Mouse (Mus musculus): ENCODE results near the gene Ccser1. TPM values are rescaled to one million over a fixed set of nuclear protein-coding genes. Genes with fewer than 3 reads are reported as not detected.

Ccser1 gene
- polyA plus RNA-seq, 1 experiment = not detected

DNA sequence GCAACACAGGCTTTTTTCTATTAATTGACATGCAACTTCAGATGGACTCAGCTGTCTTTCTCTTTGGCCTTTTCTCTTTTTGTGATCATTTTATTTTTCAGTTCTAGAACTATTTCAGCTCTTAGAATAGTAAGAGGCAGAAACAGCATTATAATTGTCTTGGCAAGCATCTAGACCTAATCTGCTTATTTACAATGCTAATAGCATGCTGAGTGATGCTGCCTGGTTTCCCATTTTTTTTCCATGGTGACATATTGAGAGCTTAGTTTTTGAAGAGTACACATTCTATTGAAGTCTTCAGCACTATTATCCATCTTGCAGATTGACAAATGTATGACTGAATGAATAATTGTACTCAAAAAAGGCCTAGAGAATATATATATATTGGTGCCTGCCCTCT, 401.6 kb downstream of the Ccser1 start:
- Histone ChIP-seq H3K4me3 (ENCODE audit: insufficient read depth, low read depth, low read length) (no peak overlapping the region), H3K4me1 (ENCODE audit: control insufficient read depth, insufficient read depth, low read length) (no peaks in the 10 kb centered on the region), H3K27ac (ENCODE audit: insufficient read depth, low read depth, low read length) (no peak overlapping the region)
- TF ChIP-seq POLR2A (IDR thresholded peaks at IDR 0.05; ENCODE audit: insufficient read depth, low read depth, low read length) = no peak
- no peak for TF ChIP-seq CTCF (IDR thresholded peaks at IDR 0.05; ENCODE audit: insufficient read depth, low read depth, low read length)

DNA sequence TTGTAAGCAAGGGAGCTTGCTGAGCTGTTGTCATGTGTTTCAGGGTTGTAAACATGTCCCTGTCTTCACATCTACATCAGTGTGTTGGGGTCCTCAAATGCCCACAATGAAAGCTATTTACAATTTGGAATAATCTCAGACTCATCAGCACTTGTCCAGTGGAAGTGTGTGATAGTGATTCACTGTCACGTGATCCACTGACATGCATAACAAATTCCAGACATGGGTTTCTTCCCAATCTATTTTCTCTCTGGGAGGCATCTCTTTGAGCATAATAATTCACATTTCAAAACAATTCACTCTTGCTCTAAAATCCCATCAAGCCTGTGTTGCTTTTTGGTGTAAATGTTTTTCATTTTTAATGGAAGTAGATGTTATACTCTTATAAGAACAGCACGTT, 408.9 kb downstream of the Ccser1 start:
- TF ChIP-seq POLR2A (IDR thresholded peaks at IDR 0.05; ENCODE audit: insufficient read depth, low read depth, low read length) (no peak), CTCF (IDR thresholded peaks at IDR 0.05; ENCODE audit: insufficient read depth, low read depth, low read length) (no peak)
- Histone ChIP-seq H3K27ac (ENCODE audit: insufficient read depth, low read depth, low read length) (no peak overlapping the region), H3K4me1 (ENCODE audit: control insufficient read depth, insufficient read depth, low read length) (no peaks in the 10 kb centered on the region), H3K4me3 (ENCODE audit: insufficient read depth, low read depth, low read length) (no peak overlapping the region)
- 93% methylated on average over 2 of the region's 2 CpGs for WGBS

DNA sequence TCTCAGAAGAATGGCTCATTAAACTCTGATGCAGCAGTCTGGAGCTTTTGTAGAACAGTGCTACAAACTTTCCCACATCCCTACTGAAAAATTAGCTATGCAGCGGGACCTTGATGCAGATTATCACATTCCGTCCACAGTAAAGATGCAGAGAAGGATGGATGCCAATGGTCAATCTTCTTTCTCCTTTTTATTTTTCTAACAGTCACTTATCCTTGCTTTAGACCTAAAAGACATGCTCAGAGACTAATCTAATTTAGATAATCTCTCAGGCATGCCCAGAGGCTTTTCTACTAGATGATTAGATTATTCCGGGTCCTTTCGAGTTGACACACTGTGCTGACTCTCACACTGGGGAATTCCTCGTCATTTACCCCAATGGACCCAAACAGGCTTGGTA, 421.8 kb downstream of the Ccser1 start:
- no peak for TF ChIP-seq POLR2A (IDR thresholded peaks at IDR 0.05; ENCODE audit: insufficient read depth, low read depth, low read length)
- no peak for TF ChIP-seq CTCF (IDR thresholded peaks at IDR 0.05; ENCODE audit: insufficient read depth, low read depth, low read length)
- WGBS = 63% methylated on average over 5 of the region's 5 CpGs
- Histone ChIP-seq H3K27ac (ENCODE audit: insufficient read depth, low read depth, low read length) (no peak overlapping the region), H3K4me3 (ENCODE audit: insufficient read depth, low read depth, low read length) (no peak overlapping the region), H3K4me1 (ENCODE audit: control insufficient read depth, insufficient read depth, low read length) (no peaks in the 10 kb centered on the region)

DNA sequence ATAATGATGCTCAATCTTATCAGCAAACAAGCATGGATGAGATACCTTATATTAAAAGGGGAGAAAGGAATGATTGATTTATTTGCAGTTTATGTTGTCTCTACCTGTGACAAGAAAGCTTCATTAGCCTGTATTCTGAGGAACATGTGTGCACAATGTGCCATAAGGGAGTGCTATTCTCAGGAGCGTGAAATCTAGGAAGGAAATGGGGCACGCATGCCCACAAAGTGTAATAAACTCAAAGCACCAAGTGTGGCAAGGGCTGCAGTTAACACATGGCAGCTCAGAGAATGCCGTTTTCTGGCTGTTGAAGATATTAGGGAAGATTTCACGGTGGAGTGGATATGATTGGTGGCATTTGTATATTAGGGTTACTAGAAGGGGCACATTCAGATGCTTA, 434.8 kb downstream of the Ccser1 start:
- 67% methylated on average over 4 of the region's 4 CpGs for WGBS
- no peaks in the 10 kb centered on the region for H3K4me1 ChIP-seq (ENCODE audit: control insufficient read depth, insufficient read depth, low read length)
- H3K27ac ChIP-seq (ENCODE audit: insufficient read depth, low read depth, low read length) = no peak overlapping the region
- TF ChIP-seq POLR2A (IDR thresholded peaks at IDR 0.05; ENCODE audit: insufficient read depth, low read depth, low read length) (no peak), CTCF (IDR thresholded peaks at IDR 0.05; ENCODE audit: insufficient read depth, low read depth, low read length) (no peak)
- H3K4me3 ChIP-seq (ENCODE audit: insufficient read depth, low read depth, low read length) = no peak overlapping the region

DNA sequence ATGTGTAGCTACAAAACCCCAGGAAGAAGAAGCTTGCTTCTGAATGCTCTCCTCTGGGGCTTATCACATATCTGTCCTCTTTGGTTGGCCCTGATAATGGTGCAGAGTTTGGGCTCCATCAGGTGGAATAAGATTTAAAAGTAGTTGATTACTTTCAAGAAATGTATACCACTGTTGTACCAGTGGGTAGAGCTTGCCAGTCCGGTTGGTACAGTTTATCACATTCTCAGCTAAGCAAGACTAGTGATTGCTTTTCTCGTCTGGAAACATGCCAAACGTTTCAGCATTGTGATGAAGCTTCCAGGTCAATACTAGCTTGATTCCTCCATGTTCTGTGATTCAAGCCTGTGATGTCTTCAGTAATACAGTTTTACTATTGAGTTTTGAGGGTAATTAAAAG, 441.6 kb downstream of the Ccser1 start:
- no peak overlapping the region for H3K27ac ChIP-seq (ENCODE audit: insufficient read depth, low read depth, low read length)
- H3K4me1 ChIP-seq (ENCODE audit: control insufficient read depth, insufficient read depth, low read length) = no peaks in the 10 kb centered on the region
- no peak overlapping the region for H3K4me3 ChIP-seq (ENCODE audit: insufficient read depth, low read depth, low read length)
- WGBS = 78% methylated on average over 3 of the region's 3 CpGs
- TF ChIP-seq CTCF (IDR thresholded peaks at IDR 0.05; ENCODE audit: insufficient read depth, low read depth, low read length) = no peak
- TF ChIP-seq POLR2A (IDR thresholded peaks at IDR 0.05; ENCODE audit: insufficient read depth, low read depth, low read length) = no peak

DNA sequence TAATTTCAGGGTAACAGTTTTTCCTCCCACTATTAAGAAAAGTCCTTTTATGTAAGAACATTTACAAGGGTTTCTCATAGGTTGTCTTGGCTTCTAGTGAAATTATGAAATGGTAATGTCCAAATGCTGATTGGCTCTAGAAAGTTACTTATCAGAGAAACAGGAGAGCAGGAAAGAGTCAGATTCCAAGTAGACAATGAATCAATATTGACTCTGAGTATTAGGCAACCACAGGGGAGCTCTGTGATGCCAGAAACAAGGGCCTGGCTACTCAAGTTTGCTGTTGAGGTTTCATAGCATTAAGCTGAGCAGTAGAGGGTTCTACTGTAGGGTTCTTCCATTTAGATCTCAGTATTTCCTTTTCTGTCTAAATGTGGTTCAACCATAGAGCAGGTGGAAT, 481.3 kb downstream of the Ccser1 start:
- Histone ChIP-seq H3K27ac (ENCODE audit: insufficient read depth, low read depth, low read length) (no peak overlapping the region), H3K4me3 (ENCODE audit: insufficient read depth, low read depth, low read length) (no peak overlapping the region), H3K4me1 (ENCODE audit: control insufficient read depth, insufficient read depth, low read length) (no peaks in the 10 kb centered on the region)
- TF ChIP-seq POLR2A (IDR thresholded peaks at IDR 0.05; ENCODE audit: insufficient read depth, low read depth, low read length) = no peak
- TF ChIP-seq CTCF (IDR thresholded peaks at IDR 0.05; ENCODE audit: insufficient read depth, low read depth, low read length) = no peak

DNA sequence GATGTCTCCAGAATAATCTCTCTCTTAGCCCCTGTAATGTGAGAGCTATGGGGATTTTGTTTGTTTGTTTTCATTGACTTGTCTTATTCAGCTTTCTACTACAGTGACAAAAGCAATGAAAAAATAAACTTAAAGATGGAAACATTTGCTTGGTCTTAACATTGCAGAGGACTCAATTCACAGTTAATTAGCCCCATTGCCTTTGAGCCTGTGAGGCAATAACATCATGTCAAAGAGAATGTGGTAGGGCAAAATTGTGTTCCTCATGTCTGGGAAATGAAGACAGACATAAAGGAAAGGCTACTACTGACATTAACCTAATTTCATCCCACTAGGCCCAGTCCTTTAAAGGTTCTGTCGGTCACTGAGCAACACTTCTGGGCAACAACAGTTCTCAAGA, 484.4 kb downstream of the Ccser1 start:
- TF ChIP-seq CTCF (IDR thresholded peaks at IDR 0.05; ENCODE audit: insufficient read depth, low read depth, low read length) = no peak
- no peak for TF ChIP-seq POLR2A (IDR thresholded peaks at IDR 0.05; ENCODE audit: insufficient read depth, low read depth, low read length)
- 88% methylated on average over 1 of the region's 1 CpGs for WGBS

DNA sequence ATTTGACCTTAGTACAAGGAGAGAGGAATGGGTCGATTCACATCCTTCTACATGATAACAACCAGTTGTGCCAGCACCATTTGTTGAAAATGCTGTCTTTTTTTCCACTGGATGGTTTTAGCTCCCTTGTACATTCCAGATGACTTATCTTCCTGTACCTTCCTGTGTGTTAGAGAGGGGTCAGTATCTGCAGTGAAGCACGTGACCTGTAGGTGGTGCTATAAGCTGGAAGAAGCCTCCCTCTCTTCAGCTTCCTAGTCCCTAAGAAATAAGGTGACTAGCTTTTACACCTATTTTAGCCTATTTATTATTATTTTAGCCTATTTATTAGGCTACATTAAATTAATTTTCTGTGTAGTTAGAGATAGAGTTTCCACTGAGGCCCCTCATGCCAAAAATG, 506.9 kb downstream of the Ccser1 start:
- 36% methylated on average over 2 of the region's 2 CpGs for WGBS
- no peak for TF ChIP-seq POLR2A (IDR thresholded peaks at IDR 0.05; ENCODE audit: insufficient read depth, low read depth, low read length)
- TF ChIP-seq CTCF (IDR thresholded peaks at IDR 0.05; ENCODE audit: insufficient read depth, low read depth, low read length) = no peak
- Histone ChIP-seq H3K27ac (ENCODE audit: insufficient read depth, low read depth, low read length) (no peak overlapping the region), H3K4me3 (ENCODE audit: insufficient read depth, low read depth, low read length) (no peak overlapping the region), H3K4me1 (ENCODE audit: control insufficient read depth, insufficient read depth, low read length) (no peaks in the 10 kb centered on the region)

More for the DNA sequence above, 484.4 kb downstream of the Ccser1 start:
- H3K4me1 ChIP-seq (ENCODE audit: control insufficient read depth, insufficient read depth, low read length) = no peaks in the 10 kb centered on the region
- no peak overlapping the region for H3K4me3 ChIP-seq (ENCODE audit: insufficient read depth, low read depth, low read length)
- H3K27ac ChIP-seq (ENCODE audit: insufficient read depth, low read depth, low read length) = no peak overlapping the region

DNA sequence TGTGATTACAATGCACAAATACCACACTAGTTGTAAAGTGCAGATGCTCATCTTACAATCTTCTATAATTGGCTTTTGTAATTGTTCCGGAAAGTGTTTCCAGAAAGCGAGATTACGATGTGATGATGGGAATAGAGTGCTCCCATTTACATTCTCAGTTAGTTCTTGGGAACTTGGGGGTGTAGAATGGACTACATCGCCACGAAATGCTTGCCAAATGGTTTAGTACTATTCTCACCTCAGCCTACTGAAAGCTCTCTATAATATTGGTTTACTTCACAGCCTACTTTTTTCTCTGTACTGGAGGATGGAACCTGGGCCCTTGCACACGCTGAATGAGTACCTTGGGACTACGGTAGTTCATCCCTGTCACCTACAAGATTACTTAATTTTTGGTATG, 522.9 kb downstream of the Ccser1 start:
- TF ChIP-seq POLR2A (IDR thresholded peaks at IDR 0.05; ENCODE audit: insufficient read depth, low read depth, low read length) (no peak), CTCF (IDR thresholded peaks at IDR 0.05; ENCODE audit: insufficient read depth, low read depth, low read length) (no peak)
- no peaks in the 10 kb centered on the region for H3K4me1 ChIP-seq (ENCODE audit: control insufficient read depth, insufficient read depth, low read length)
- no peak overlapping the region for H3K4me3 ChIP-seq (ENCODE audit: insufficient read depth, low read depth, low read length)
- no peak overlapping the region for H3K27ac ChIP-seq (ENCODE audit: insufficient read depth, low read depth, low read length)
- WGBS = 92% methylated on average over 7 of the region's 7 CpGs

DNA sequence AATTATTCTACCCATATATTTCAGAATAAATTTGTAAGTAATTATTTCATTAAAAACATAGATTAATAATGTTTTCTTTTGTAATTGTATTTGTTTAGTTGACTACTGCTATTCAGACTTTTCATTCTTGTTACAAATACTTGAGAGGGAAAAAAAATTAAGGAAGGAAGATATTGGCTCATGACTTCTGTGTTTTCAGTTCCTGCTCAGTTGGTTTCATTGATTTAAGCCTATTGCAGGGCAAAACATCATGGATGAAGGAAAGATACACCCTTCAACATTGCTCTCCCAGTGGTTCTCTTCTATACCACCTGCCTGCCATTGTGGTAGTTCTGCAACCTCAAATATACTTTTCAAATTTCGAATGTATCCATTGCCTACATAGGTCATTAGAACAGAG, 541.1 kb downstream of the Ccser1 start:
- H3K4me3 ChIP-seq (ENCODE audit: insufficient read depth, low read depth, low read length) = no peak overlapping the region
- WGBS = 88% methylated on average over 1 of the region's 1 CpGs
- TF ChIP-seq CTCF (IDR thresholded peaks at IDR 0.05; ENCODE audit: insufficient read depth, low read depth, low read length) (no peak), POLR2A (IDR thresholded peaks at IDR 0.05; ENCODE audit: insufficient read depth, low read depth, low read length) (no peak)
- no peak overlapping the region for H3K27ac ChIP-seq (ENCODE audit: insufficient read depth, low read depth, low read length)
- no peaks in the 10 kb centered on the region for H3K4me1 ChIP-seq (ENCODE audit: control insufficient read depth, insufficient read depth, low read length)
